Mouse (Mus musculus) limb, embryonic 14.5 days (tissue): ENCODE data around the gene Csf1. TPM values are rescaled to one million over a fixed set of nuclear protein-coding genes. Genes with fewer than 3 reads are reported as not detected.

ENCODE experiments used
- ATAC-seq: fragments of 200-750 bp; cut with Nextera tagmentation; 2 replicates; pipeline ENCODE4 v1.8.0; 2017; ENCODE audit warnings: low read depth, moderate number of reproducible peaks, moderate TSS enrichment; ENCODE audit not compliant: low FRiP score
- DNase-seq: peaks from one replicate; pipeline ENCODE4 v3.0.0-alpha.2; 2015; ENCODE audit warnings: low spot score
- H3K27ac ChIP-seq: fragments of 300-500 bp; sonication (generic); replicated peaks from 2 replicates; pipeline ENCODE4 v1.5.1; 2014; ENCODE audit warnings: low read depth, mild to moderate bottlenecking, low read length, moderate library complexity, mixed read lengths
- H3K27me3 ChIP-seq: fragments of 300-500 bp; sonication (generic); 2 replicates; pipeline ENCODE4 v1.6.1; 2014; ENCODE audit warnings: low read length, mixed read lengths; ENCODE audit not compliant: control insufficient read depth, insufficient read depth
- H3K36me3 ChIP-seq: fragments of 300-500 bp; sonication (generic); 2 replicates; pipeline ENCODE4 v1.6.1; 2014; ENCODE audit warnings: mild to moderate bottlenecking, low read length, moderate library complexity, mixed read lengths; ENCODE audit not compliant: control insufficient read depth, insufficient read depth
- H3K4me1 ChIP-seq: fragments of 300-500 bp; sonication (generic); 2 replicates; pipeline ENCODE4 v1.6.1; 2014; ENCODE audit warnings: antibody characterized with exemption, low read length, mixed read lengths; ENCODE audit not compliant: control insufficient read depth, insufficient read depth
- H3K4me2 ChIP-seq: fragments of 300-500 bp; sonication (generic); replicated peaks from 2 replicates; pipeline ENCODE4 v1.6.1; 2014; ENCODE audit warnings: low read depth, mild to moderate bottlenecking, low read length, moderate library complexity; ENCODE audit not compliant: severe bottlenecking
- H3K4me3 ChIP-seq: fragments of 300-500 bp; sonication (generic); replicated peaks from 2 replicates; pipeline ENCODE4 v1.5.1; 2014; ENCODE audit warnings: low read length
- H3K9ac ChIP-seq: fragments of 300-500 bp; sonication (generic); 2 replicates; pipeline ENCODE4 v1.6.1; 2014; ENCODE audit warnings: mild to moderate bottlenecking, low read depth, low read length, moderate library complexity; ENCODE audit not compliant: severe bottlenecking
- H3K9me3 ChIP-seq: fragments of 300-500 bp; sonication (generic); 2 replicates; pipeline ENCODE4 v1.6.1; 2016; ENCODE audit warnings: low read length; ENCODE audit not compliant: control insufficient read depth
- POLR2A ChIP-seq: fragments of 200-500 bp; IDR thresholded peaks from 2 replicates; pipeline ENCODE4 v1.8.0; 2012; ENCODE audit warnings: inconsistent platforms, mild to moderate bottlenecking, moderate library complexity, borderline replicate concordance; ENCODE audit not compliant: insufficient read depth, insufficient read length; ENCODE audit errors: extremely low read depth
- WGBS: fragments of 180-500 bp; shearing (Covaris S2); extraction: QIAGEN DNeasy Blood & Tissue Kit; methylation state at CpG from one replicate; pipeline ENCODE4 v1.1.7; 2014; 5-methylcytosine and 5-hydroxymethylcytosine counted together
- polyA plus RNA-seq, 2 experiments: library from polyadenylated mRNA; depleted of rRNA in 1 of 2; stranded (reverse) in 1 of 2; unstranded in 1 of 2; fragments of >200 nt; fragmentation: Nextera tagmentation in 1 of 2; extraction: Ambion mirVana in 1 of 2; gene quantifications; 2 replicates each; pipeline versions ENCODE4 v1.2.1 to v1.2.3; 2012 to 2014

Csf1 gene
- polyA plus RNA-seq, 2 experiments: 12.7 to 14.9 TPM

GRCm38 (mm10) chr3:107802185-107802946 lies 42.1 kb upstream of the Csf1 start:
- Histone ChIP-seq H3K4me2 (no peak overlapping the region), H3K27me3 (no peaks in the 10 kb centered on the region), H3K9ac (no peak overlapping the region), H3K4me1 (0 out of 2 replicates have a peak, but pooled peaks cover 2% of the 10 kb centered on the region), H3K4me3 (no peak overlapping the region), H3K36me3 (no peaks in the 10 kb centered on the region), H3K9me3 (no peaks in the 10 kb centered on the region), H3K27ac (no peak overlapping the region)
- 76% methylated on average over 8 of the region's 8 CpGs for WGBS
- ATAC-seq: no peak
- no peak for DNase-seq
- no peak for TF ChIP-seq POLR2A

- Histone ChIP-seq H3K9me3 (no peaks in the 10 kb centered on the region), H3K36me3 (no peaks in the 10 kb centered on the region), H3K27ac (no peak overlapping the region), H3K4me3 (no peak overlapping the region), H3K27me3 (no peaks in the 10 kb centered on the region), H3K9ac (no peak overlapping the region), H3K4me1 (peaks cover 3% of the 10 kb centered on the region), H3K4me2 (no peak overlapping the region)
- no peak for DNase-seq
- no peak for ATAC-seq
- no peak for TF ChIP-seq POLR2A
- WGBS: 84% methylated on average over 5 of the region's 5 CpGs
Measured at GRCm38 (mm10) chr3:107798946-107799345, 38.7 kb upstream of the Csf1 start.

- Histone ChIP-seq H3K27ac (no peak overlapping the region), H3K36me3 (no peaks in the 10 kb centered on the region), H3K4me3 (no peak overlapping the region), H3K27me3 (no peaks in the 10 kb centered on the region), H3K4me2 (no peak overlapping the region), H3K9ac (no peak overlapping the region), H3K4me1 (peaks cover 17% of the 10 kb centered on the region), H3K9me3 (no peaks in the 10 kb centered on the region)
- DNase-seq (no peak), ATAC-seq (no peak)
- TF ChIP-seq POLR2A: no peak
- WGBS: 70% methylated on average over 8 of the region's 8 CpGs
Measured at GRCm38 (mm10) chr3:107796191-107796983, 36.1 kb upstream of the Csf1 start.

DNA sequence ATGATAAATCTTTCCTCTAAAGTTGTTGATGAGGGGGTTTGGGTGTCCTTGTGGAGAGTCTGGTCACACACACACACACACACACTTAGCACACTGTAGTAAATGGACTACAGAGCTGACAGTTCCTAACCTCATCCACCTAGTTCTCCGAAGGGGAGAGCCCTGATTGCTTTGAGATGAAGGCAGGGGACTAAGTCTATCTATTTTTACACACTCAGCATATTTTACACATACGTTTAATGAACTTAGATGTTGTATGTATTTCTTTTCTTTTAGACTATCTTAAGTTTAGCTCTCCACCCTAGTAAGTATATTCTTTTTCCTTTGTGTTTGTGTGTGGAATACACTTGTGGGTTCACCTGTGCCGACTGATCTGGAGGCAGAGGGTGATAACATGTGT lies 34.6 kb upstream of the Csf1 start:
- H3K4me3 ChIP-seq: no peak overlapping the region
- H3K36me3 ChIP-seq: no peaks in the 10 kb centered on the region
- peaks cover 20% of the 10 kb centered on the region for H3K4me1 ChIP-seq
- no peaks in the 10 kb centered on the region for H3K27me3 ChIP-seq
- no peaks in the 10 kb centered on the region for H3K9me3 ChIP-seq
- no peak overlapping the region for H3K27ac ChIP-seq
- H3K9ac ChIP-seq: no peak overlapping the region
- WGBS: 90% methylated on average over 3 of the region's 3 CpGs
- TF ChIP-seq POLR2A: no peak
- ATAC-seq (no peak), DNase-seq (no peak)
- H3K4me2 ChIP-seq: no peak overlapping the region

- no peaks in the 10 kb centered on the region for H3K9me3 ChIP-seq
- H3K4me3 ChIP-seq: no peak overlapping the region
- no peaks in the 10 kb centered on the region for H3K27me3 ChIP-seq
- ATAC-seq (peak; percentile 80), DNase-seq (peak; percentile 80)
- H3K36me3 ChIP-seq: no peaks in the 10 kb centered on the region
- TF ChIP-seq POLR2A: no peak
- H3K27ac ChIP-seq: peak overlapping the region; percentile 93
- peak overlapping the region; percentile 27; the same call in 1 of the 2 replicates for H3K4me2 ChIP-seq
- 0 out of 2 replicates have a peak overlapping the region, but pooled peaks have one; percentile 26 for H3K9ac ChIP-seq
- 9% methylated on average over 10 of the region's 10 CpGs for WGBS
- H3K4me1 ChIP-seq: peaks cover 25% of the 10 kb centered on the region
Measured at GRCm38 (mm10) chr3:107793300-107794201, 33.3 kb upstream of the Csf1 start.
